Mouse (Mus musculus): ENCODE data around the gene Efcab5. TPM values are rescaled to one million over a fixed set of nuclear protein-coding genes. Genes with fewer than 3 reads are reported as not detected.

Efcab5 gene
- total RNA-seq (2015; ENCODE audit: low replicate concordance): not detected in 2 replicates
- 1.3 and 1.8 TPM in 2 replicates for total RNA-seq (2017; ENCODE audit: low replicate concordance)

DNA sequence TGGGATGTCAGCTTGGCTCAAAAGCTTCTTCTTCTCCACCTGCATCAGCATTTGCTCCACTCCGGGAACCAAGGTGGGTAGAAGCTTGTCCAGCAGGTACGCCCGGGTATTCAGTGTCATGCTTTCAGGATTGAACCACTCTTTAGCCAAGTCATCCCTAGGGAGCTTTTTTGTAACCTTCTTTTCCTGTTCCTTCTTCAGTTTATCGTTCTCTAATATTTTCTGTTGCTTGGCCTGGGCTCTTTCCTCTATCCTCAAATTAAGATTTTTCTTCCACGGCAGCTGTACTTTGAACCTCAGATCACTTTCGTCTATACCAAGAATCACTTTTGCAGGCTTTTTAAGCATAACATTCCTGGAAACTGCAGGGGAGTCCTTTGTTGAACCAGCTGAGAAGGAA, at the start of gene Efcab5:
Gene Efcab5 (minus strand): TSS at position 101 of the 400 bp plus-strand sequence.
- no peak for ATAC-seq (replicated peaks; ENCODE audit: low FRiP score, poor library complexity, severe bottlenecking)

DNA sequence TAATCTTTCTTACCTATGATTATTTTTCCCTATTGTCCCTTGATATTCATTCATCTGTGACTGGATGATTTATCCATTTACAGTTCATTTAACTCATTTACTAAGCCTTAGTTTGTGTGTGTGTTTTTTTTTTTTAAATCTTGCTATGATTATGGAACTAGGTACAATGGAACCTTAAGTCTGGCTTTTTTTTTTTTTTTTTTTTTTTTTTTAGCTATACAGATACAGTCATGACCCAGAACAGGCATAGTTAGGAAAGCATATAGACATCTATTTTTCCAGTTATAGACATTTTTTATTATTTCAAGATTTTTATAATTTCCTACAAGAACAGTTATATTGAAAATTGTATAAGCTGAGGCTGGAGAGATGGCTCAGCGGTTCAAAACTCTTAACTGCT, 46.5 kb upstream of the Efcab5 start:
- no peak for ATAC-seq (replicated peaks; ENCODE audit: low FRiP score, poor library complexity, severe bottlenecking)

DNA sequence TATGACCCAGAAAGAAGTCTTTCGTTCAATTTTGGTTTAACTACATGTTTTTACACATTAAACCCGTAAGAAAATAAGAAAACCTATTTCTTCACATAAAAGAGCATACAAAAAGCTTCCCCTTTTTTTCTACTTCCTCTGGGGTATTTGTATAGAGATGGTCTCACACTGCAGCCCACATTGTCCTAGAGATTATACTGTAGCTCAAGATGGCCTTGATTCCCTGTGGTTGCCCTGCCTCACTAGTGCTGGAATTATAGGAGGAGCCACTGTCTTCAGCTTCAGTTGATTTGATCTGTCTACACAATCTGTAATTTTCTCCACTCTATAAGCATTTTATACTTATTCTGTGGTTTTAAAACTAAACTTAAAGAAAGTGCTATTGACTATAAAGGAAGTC, 42.7 kb upstream of the Efcab5 start:
- ATAC-seq (replicated peaks; ENCODE audit: low FRiP score, poor library complexity, severe bottlenecking): no peak

DNA sequence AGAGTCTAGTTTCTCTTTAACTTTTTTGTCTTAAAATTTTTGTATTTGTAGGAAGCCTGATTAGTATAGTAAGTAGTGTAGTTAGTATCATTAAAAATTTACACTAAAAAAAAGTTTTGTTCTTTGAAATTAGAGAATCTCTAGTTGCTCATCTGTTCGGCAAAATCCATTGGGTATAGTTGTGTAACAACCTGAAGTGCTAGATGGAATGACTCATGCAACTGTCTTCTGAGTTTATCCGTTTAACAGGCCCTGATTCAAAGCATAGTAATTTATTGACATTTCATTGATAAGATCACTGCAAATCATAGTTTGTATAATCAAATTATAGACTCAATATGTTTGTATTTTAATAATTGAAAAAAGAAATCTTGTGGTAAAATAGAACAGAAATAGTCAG, 42.0 kb upstream of the Efcab5 start:
- no peak for ATAC-seq (replicated peaks; ENCODE audit: low FRiP score, poor library complexity, severe bottlenecking)

DNA sequence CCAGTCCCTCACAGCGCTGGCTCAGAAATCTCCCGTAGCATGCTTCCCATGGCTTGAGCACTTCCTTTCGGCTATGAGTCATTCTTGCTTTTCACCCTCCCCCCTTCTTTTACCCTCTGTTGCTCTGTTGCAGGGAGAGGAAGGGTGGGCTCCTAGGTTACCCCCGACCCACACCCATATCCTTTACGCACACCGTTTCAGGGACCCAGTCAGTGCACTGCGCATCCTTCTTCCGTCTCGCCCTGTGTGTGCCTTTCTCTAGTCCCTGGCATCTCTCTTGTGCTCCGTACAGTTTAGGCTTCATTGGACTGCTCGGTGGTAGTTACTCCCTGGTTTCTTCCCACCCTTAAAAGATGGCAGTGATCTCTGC, 28.0 kb upstream of the Efcab5 start:
- peak; percentile 54 for ATAC-seq (replicated peaks; ENCODE audit: low FRiP score, poor library complexity, severe bottlenecking)

DNA sequence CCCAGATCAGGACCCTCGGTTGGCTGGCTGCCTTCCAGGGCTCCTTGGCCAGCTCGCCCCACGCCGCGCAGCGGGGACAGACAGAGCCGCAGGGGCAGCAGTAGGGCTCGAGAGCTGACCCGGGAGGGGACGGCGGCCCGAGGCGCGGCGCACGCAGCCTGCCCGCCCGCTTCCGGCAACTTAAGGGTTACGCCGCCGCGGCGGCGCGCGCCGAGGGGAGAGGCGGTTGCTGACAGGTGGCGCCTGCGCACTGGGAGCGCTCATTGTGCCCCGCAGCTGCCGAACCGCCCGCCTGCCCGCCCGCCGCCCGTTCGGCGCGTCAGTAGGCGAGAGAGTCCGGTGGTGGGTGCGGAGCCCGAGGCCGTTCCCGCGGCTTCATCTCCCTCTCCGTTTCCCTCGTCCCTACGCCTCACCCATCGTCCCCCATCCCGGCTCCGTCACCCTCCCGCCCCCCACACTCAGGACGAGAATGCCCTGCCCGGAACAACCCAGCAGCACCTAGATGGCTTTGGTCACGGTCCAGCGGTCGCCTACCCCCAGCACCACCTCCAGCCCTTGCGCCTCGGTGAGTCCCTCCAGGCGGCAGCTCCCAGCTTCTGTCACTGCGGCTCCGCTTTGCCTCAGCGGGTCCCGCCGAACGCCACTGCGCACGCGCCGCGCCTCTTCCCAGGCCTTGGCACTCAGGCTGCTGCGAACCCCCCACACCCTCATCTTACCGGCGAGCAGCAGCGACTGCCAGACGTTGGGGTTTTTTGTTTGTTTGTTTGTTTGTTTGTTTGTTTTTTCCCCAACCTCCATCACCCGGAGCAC, 27.4 kb upstream of the Efcab5 start, which contains the start of gene Ssh2:
Gene Ssh2 (plus strand): TSS at position 337 of the 810 bp plus-strand sequence.
- peak; percentile 88 for ATAC-seq (replicated peaks; ENCODE audit: low FRiP score, poor library complexity, severe bottlenecking)

DNA sequence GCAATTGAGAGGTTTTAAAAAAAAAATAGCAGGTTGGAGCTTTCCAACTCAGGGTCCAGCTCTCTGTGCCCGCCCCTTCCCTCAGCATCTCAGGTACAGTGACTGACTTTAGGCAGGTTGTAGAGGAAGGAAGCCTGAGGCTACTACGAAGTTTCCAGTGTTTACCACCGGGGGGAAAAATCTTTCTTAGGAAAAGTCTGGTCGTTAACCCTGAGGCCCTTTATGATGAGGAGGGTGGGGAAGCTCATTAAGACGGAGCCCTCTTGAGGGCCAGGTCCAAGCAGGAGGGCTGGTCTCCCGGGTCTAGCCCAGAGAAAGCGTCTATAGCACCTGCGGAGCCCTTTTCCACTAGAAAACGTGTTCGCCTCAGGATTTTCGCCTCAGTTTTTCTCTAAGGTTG, 26.7 kb upstream of the Efcab5 start:
- ATAC-seq (replicated peaks; ENCODE audit: low FRiP score, poor library complexity, severe bottlenecking): peak; percentile 26; the same call in 1 of the 2 replicates

DNA sequence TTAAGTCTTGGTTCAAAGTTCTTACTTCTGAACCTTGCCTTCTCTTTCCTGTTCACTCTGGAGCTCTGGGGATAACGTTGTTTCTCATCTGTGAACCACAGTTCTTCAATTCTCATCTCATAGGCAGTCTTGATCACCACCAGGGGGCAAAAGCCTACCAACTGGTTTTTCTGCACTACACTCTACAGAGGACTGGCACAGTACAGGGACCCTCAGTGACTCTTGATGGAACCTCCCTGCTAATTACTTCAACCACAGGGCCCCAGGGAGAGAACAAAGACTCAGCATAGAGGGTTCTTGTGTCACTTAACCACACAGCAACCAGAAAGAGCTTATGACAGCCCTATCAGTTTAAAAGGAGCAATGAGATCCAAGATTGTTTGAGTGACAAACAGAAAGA, 26.0 kb upstream of the Efcab5 start:
- ATAC-seq (replicated peaks; ENCODE audit: low FRiP score, poor library complexity, severe bottlenecking): peak; percentile 62; the same call in 1 of the 2 replicates

DNA sequence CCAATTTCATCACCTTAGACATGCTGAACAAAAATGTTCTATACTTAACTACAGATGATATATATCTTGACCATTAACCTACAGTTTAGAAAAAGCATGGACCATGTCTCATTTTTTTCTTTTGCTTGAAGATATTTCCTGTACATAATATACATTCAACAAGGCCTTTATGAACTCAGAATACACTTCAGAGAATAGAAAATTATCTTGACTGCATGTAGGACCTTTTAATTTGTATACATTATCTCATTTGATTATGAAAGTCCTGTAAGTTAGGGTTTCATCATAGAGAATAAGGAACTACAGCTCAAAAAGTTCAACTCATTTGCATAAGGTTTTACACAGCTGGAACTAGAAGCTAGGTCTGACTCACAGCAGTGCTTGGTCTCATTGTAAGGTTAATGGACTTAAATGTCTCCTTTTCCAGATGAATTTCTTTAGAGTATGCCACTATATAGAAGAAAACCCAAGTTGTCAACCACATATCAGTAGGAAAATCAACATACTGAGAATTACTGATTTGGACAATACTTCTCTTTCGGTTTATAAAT, 25.4 kb upstream of the Efcab5 start:
- no peak for ATAC-seq (replicated peaks; ENCODE audit: low FRiP score, poor library complexity, severe bottlenecking)

DNA sequence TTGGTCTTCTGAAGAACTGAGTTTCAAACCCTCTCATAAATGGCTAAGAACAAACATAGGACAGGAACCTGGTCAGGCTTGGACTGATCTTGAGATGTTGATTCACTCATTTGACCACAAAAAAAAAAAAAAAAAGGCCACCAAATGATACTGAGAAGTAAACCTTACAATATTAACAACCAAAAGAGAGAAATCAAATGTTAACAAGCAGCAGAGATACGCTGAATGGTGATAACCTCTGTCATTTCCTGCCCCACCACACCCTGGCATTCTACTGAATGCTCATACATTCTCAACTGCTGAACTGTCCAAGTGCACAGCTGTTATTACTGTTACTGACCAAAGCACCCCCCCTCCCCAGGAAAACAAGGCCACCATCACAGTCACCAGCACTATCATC, 11.9 kb upstream of the Efcab5 start:
- ATAC-seq (replicated peaks; ENCODE audit: low FRiP score, poor library complexity, severe bottlenecking): no peak

DNA sequence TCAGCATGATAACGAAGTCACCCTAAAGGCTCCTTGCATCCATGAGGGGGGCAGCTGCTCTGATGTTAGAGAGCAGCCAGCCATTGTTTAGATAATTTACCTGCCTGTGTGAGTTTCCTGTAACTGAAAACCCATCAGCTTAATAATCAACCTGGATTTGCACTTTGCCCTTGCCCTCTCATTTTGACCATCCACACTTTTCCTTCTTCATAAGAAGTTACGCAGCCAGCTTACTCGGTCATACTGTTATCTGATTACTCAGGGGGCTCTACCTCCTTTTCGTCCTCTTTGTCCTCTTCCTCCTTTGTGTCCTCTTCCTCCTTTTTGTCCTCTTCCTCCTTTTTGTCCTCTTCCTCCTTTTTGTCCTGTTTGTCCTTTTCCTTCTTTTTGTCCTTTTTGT, 10.9 kb upstream of the Efcab5 start:
- no peak for ATAC-seq (replicated peaks; ENCODE audit: low FRiP score, poor library complexity, severe bottlenecking)

DNA sequence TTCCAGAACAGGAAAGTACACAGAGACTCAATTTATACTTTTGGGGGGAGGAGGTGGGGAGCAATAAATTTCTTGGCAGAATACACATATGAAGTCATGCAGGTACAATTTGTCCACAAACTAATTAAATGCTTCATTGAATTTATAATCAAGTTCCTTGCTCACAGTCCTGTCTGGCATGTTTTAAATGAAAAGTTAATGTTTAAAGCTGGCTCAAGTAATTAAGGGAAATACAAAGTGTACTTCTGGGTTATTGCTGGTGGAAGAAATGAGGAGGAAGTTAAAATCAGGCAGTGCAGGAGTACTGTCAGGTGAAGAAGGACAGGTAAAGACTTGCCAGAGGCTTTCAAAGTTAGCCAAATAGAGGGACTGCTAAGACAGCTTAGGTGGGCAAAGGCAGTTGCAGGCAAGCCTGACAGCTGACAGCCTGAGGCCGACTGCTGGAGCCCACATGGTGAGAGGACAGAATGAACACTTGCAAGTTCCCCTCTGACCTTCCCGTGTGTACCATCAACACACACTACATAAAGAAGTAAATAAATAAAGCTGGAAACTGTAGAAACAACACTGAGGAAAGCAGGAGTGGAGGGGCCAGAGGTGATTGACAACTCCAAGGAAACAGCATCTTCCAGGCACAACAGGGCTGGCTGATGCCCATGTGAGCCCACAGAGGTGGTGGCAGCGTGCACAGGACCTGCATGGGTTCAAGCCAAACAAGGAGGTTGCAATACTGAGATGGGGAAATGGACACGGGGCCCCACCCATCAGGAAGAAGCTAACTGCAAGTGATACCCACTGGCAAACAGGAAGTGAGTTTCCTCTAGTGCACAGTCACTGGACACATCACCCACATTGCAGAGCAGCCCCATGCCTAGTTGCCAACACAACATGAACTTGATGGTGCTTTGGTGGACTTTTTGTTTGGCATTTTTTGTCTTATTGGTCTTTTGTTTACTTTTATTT, 7.7 kb upstream of the Efcab5 start:
- no peak for ATAC-seq (replicated peaks; ENCODE audit: low FRiP score, poor library complexity, severe bottlenecking)

DNA sequence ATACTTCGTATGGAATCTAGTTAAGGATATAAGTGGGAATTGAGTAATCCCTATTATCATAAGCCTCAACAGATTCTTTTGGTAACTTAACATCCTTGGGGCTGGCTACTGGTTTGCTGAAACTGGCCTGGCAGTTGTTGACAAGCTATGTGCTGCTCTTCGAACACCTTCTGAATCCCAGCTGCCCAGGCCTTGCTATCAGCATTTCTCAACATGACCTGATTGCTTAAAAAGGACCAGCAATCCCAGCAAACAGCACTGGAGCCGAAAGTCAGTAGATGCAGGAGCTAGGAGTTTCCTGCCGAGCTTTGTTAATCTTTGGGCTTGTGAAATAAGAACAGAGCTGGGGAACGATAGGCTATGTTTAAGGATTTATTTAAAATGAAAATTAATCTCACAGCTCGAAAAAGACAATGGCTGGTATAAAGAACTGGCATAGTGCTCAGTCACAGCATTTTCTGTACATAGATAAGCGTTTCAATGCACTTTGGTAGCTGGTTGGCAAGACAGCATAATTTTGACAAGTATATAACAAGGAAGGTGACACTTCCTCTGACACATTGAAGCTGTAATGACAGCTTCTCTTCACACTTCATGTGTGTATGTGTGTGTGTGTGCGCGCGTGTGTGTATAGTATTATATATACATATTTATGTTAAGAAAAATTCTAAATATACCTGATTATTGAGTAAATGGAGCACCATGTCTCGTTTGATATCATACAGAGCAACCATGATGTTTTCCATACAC, 6.8 kb upstream of the Efcab5 start:
- ATAC-seq (replicated peaks; ENCODE audit: low FRiP score, poor library complexity, severe bottlenecking): no peak

DNA sequence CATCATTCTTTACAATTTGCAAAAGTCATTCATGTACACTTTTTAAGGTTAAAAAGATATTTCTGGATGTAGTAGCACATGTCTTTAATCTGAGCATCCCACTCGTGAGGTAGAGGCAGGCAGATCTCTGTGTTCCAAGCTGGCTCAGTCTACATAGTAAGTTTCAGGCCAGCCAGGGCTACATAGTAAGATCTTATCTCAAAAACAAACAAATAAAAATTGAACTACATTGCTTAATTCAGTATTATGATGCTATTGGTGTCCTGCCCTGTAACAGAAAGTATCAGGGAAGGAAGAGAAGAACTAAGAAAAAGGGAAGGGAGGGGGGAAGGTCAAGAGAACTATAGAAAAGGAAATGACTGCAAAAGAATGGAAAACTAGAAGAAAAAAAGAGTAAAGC, 6.0 kb upstream of the Efcab5 start:
- no peak for ATAC-seq (replicated peaks; ENCODE audit: low FRiP score, poor library complexity, severe bottlenecking)

DNA sequence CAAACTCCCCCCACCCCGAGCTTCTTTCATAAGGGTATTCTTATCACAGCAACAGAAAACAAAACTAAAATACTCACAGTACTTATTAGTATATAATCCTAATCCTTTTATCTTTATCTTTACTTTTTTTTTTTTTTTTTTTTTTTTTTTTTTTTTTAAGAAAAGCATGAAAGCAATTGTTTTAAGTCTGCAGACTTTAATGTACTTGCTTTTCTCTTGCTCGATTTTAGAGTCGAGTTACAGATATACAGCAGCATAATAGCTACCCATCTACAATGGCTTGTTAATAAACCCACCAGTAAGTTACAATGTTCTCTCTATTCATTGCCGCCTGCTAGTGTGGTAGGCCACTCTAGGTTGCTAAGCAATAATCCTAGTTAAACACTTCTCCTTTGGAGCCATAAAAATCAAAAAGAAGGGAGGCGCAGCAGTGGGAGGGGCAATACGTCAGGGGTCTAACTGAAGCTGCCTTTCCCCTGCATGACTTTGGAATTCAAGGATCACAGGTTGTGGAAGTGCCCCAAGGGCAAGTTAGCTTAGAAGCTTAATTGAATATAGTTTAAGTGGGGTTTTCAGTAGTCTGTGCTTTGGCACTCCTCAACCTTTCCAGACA, 5.3 kb upstream of the Efcab5 start:
- no peak for ATAC-seq (replicated peaks; ENCODE audit: low FRiP score, poor library complexity, severe bottlenecking)

DNA sequence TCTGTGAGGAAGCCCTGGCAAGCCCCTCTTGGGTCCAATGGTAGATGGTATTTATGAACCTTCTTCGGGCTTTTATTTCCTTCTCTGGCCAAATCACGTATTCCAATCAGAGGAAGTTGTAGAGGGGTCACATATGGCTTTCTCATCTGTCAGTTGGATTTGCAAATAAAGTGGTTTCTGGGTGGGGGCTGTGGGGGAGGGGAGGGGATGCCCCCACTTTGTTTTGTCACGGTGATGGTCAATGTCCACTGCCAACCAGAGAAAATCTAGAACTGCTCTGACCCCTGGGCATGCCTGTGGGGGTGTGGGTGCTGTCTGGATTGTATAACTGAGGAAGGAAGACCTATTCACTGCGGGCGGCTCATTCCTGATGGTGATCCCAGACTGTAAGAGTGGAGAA, 4.6 kb upstream of the Efcab5 start:
- ATAC-seq (replicated peaks; ENCODE audit: low FRiP score, poor library complexity, severe bottlenecking): no peak

DNA sequence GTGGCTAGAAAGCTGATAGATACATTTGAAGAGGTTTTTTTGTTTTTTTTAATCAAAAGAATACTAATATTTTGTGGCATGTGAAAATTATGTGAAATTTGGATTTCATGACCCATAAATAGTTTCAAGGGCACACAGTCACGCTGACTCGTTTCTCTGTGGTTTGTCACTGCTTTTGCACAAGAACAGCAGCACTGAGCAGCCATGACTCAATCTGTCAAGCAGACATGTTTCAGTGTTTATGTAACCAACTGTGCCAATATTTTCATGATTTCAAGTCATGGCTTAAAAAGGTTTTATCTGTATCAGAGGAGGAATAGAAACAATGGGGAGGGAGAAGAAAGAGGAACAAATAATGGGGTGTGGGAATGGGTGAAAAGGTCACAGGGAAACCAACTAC, 3.8 kb downstream of the Efcab5 start:
- ATAC-seq (replicated peaks; ENCODE audit: low FRiP score, poor library complexity, severe bottlenecking): no peak

DNA sequence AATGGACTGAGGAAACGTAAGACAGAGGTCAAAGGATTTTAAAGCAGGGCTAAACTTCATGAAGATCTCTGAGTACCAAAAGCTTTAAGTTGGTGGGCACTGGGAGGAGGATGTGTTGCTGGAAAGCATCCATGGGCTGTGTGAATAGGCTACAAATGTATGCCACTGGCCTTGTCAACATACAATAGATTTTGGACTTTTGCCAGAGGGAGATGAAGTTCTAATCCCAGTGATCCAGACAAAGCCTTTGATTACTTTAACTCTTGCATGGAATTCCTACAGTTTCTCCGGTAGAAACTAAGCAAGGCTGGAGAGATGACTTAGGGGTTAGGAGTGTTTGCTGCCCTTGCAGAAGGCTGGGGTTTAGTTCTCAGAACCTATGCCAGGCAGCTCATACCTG, 6.2 kb downstream of the Efcab5 start:
- ATAC-seq (replicated peaks; ENCODE audit: low FRiP score, poor library complexity, severe bottlenecking): no peak

DNA sequence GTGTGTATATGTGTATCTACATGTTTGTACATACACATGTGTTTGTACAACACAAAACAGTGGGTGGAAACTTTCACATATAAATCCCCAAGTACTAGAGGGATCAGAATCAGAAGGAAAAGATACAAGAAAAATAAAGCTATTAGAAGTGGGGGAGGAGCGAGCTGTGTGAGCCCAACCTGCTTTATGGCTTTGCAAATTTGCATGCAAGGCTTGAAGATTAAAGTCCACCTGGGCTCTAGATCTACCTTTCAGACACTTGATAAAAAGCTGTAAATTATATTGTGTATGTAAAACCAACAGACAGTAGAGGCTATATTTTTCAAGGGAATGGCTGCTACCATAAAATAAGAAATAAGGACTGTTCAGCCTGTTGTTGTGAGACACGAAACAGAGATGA, 6.7 kb downstream of the Efcab5 start:
- ATAC-seq (replicated peaks; ENCODE audit: low FRiP score, poor library complexity, severe bottlenecking): no peak
